Mouse (Mus musculus) liver, embryonic 15.5 days (tissue): ENCODE results near the gene Stap2. TPM values are rescaled to one million over a fixed set of nuclear protein-coding genes. Genes with fewer than 3 reads are reported as not detected.

Experiments
- ATAC-seq: fragments of 200-750 bp; cut with Nextera tagmentation; 2 replicates; pipeline ENCODE4 v1.8.0; 2017; ENCODE audit warnings: moderate number of reproducible peaks, mild to moderate bottlenecking, moderate library complexity; ENCODE audit not compliant: insufficient read depth
- H3K27ac ChIP-seq: fragments of 300-500 bp; sonication (generic); replicated peaks from 2 replicates; pipeline ENCODE4 v1.5.1; 2015; ENCODE audit warnings: mild to moderate bottlenecking, inconsistent platforms
- H3K27me3 ChIP-seq: fragments of 300-500 bp; sonication (generic); 2 replicates; pipeline ENCODE4 v1.6.1; 2015; ENCODE audit warnings: mild to moderate bottlenecking, inconsistent platforms
- H3K36me3 ChIP-seq: fragments of 300-500 bp; sonication (generic); replicated peaks from 2 replicates; pipeline ENCODE4 v1.6.1; 2015; ENCODE audit warnings: moderate library complexity, mild to moderate bottlenecking, inconsistent platforms
- H3K4me1 ChIP-seq: fragments of 300-500 bp; sonication (generic); replicated peaks from 2 replicates; pipeline ENCODE4 v1.6.1; 2015; ENCODE audit warnings: inconsistent platforms
- H3K4me2 ChIP-seq: fragments of 300-500 bp; sonication (generic); 2 replicates; pipeline ENCODE4 v1.6.1; 2015; ENCODE audit warnings: moderate library complexity, mild to moderate bottlenecking, inconsistent platforms
- H3K4me3 ChIP-seq: fragments of 300-500 bp; sonication (generic); replicated peaks from 2 replicates; pipeline ENCODE4 v1.5.1; 2015; ENCODE audit warnings: mild to moderate bottlenecking, inconsistent platforms
- H3K9ac ChIP-seq: fragments of 300-500 bp; sonication (generic); 2 replicates; pipeline ENCODE4 v1.6.1; 2015; ENCODE audit warnings: moderate library complexity, mild to moderate bottlenecking, inconsistent platforms
- H3K9me3 ChIP-seq: fragments of 300-500 bp; sonication (generic); replicated peaks from 2 replicates; pipeline ENCODE4 v1.6.1; 2016; ENCODE audit warnings: inconsistent platforms
- WGBS: fragments of 180-500 bp; shearing (Covaris S2); methylation state at CpG from one replicate; pipeline ENCODE4 v1.1.7; 2015; ENCODE audit warnings: mixed read lengths; ENCODE audit not compliant: insufficient replicate concordance; 5-methylcytosine and 5-hydroxymethylcytosine counted together
- polyA plus RNA-seq: library from polyadenylated mRNA; unstranded; fragments of >200 nt; fragmentation: Nextera tagmentation; extraction: Ambion mirVana; gene quantifications from 2 replicates; pipeline ENCODE4 v1.2.1, GENCODE M21; 2015

Stap2 gene
- polyA plus RNA-seq, 1 experiment from 2014 or later: 3.3 TPM

DNA sequence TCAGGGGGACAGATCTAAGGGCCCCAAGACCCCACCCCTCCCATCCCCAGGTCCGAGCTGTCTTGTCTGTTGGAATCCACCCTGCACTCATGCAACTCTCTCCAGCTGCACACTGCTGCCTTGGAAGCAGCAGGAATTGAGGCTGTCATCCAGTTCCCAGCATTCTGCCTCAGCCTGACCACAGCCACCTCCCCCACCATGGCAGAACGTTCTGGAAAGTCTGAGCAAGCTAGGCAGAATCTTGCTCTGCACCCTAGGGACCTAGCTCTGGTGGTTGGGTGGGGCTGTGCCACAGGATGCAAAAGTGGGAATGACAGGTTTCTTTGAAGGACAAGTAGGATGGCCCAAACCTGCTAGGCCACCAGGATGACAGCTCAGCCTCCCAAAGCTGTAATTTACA is 19.1 kb upstream of the Stap2 start:
- Histone ChIP-seq H3K4me2 (no peak overlapping the region), H3K27ac (no peak overlapping the region), H3K9ac (no peak overlapping the region), H3K27me3 (no peaks in the 10 kb centered on the region), H3K36me3 (peaks cover 43% of the 10 kb centered on the region), H3K4me1 (peaks cover 60% of the 10 kb centered on the region), H3K4me3 (no peak overlapping the region), H3K9me3 (no peaks in the 10 kb centered on the region)
- WGBS: 40% methylated on average over 2 of the region's 2 CpGs
- ATAC-seq: no peak

DNA sequence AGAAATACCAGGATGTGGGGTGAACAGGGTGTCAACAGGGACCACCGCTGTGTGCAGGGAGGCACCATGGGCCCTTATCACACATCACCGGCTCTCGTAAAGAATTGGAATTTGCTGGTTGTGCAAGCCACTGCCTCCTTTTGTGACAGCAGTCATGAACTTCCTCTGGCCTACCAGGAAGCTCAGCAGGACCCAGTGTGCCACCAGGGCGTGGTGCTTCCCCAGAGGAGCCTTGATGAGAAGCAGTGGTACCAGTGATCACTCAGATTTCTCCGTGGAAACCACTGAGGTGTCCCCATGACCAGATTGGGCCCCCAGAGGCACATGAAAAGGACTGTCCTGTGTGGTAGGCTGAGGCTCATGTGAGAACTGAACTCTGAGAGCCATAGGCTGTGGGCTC is 18.0 kb upstream of the Stap2 start:
- no peaks in the 10 kb centered on the region for H3K27me3 ChIP-seq
- no peak overlapping the region for H3K9ac ChIP-seq
- H3K4me2 ChIP-seq: no peak overlapping the region
- H3K4me1 ChIP-seq: peaks cover 56% of the 10 kb centered on the region
- H3K36me3 ChIP-seq: peaks cover 44% of the 10 kb centered on the region
- no peak overlapping the region for H3K4me3 ChIP-seq
- H3K27ac ChIP-seq: no peak overlapping the region; the same call in 1 of the 2 replicates
- no peak for ATAC-seq
- 27% methylated on average over 5 of the region's 5 CpGs for WGBS
- no peaks in the 10 kb centered on the region for H3K9me3 ChIP-seq

DNA sequence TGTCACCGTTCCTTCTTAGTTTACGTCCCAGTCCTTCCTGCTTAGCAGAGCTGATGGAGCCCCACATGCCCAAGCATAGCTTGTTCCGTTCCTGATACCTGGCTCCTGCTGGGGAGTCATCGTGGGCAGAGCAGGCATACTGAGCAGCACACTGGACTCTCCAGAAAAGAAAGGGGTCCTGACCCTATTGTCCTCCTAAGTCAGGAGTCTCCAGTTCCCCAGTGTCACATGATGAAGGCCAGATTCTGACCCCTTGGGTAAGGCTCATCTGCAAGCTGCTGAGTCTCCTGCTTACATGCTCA is 17.6 kb upstream of the Stap2 start:
- 77% methylated on average over 4 of the region's 4 CpGs for WGBS

DNA sequence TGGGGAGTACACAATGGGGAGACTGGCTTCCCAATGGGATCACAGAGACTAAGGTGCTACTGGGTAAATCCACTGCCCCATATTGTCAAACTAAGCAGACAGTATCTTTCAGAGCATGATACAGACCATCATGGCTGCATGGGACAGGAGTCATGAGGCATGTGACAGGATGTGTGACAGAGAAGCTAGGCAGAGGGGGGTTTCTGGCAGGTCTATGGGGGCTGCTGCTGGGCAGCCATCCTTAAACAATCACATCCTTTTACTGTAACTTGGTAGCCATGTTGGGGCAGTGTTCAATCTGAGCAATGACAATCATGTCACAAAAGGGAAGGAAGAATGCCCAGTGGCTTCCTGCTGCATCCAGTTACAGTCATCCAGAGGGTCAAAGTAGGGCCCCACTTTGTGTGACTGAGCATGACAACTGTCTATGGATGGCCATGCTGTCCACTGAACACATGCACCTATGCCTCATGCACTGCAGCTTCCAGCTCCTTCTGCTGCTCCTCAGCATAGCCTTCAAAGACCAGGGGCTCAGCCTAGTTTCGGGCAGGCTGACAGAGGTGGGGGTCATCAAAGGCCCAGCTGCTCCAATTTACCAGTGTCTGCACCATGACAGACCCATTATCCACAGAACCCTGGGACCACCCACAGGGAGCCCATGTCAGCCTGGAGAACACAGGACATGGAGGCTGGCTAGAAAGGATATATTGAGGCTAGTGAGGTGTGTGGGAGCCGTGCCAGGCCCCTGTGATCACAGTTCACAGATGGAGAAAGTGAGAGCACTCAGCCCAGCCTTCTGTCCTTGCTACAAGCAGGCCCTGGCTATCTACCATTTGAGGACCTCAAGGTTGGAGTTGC is 17.0 kb upstream of the Stap2 start:
- Histone ChIP-seq H3K4me1 (peaks cover 51% of the 10 kb centered on the region), H3K4me3 (no peak overlapping the region), H3K9me3 (no peaks in the 10 kb centered on the region), H3K36me3 (peaks cover 51% of the 10 kb centered on the region), H3K27me3 (no peaks in the 10 kb centered on the region), H3K27ac (no peak overlapping the region), H3K4me2 (no peak overlapping the region), H3K9ac (no peak overlapping the region)
- WGBS: 70% methylated on average over 2 of the region's 2 CpGs
- no peak for ATAC-seq

More for the DNA sequence above, 17.6 kb upstream of the Stap2 start:
- Histone ChIP-seq H3K9ac (no peak overlapping the region), H3K4me2 (no peak overlapping the region), H3K27ac (no peak overlapping the region), H3K4me3 (no peak overlapping the region), H3K36me3 (peaks cover 45% of the 10 kb centered on the region), H3K4me1 (peaks cover 55% of the 10 kb centered on the region), H3K27me3 (no peaks in the 10 kb centered on the region), H3K9me3 (no peaks in the 10 kb centered on the region)
- no peak for ATAC-seq

DNA sequence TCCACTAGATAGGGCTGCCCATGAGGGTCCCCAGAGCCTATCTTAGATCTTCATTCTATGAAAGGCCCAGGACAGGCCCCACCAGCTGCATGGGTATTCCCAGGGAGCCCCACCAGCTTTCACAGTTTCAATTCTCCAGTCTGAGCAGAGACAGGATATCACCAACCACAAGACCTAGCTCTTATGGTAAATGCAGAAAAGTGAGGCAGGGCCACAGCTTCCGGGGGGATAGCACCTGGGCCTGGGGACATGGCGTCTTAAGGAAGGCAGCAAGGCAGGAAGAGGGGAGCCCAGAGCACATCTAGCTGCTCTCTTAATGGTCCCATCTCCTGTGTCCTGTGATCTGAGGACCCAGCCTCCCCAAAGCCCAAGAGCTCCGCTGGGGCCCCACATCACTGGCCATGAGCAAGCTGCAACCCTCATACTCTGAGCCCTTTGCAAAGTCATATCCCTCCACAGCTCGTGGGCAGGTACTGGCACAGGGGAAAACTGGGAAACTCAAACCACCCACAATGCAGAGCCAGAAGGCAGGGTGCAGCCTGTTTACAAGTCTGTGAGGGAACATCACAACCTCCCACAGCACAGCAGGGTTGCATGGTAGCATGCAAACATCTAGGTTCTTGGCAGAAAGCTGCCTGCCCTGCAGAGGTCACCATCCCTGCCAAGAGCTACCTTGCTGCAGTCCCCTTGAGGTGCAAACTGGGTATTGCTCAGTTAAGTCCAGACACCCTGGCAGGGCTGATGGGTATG is 16.0 kb upstream of the Stap2 start:
- Histone ChIP-seq H3K4me1 (peaks cover 48% of the 10 kb centered on the region), H3K4me2 (no peak overlapping the region), H3K4me3 (no peak overlapping the region), H3K9me3 (no peaks in the 10 kb centered on the region), H3K9ac (no peak overlapping the region), H3K27me3 (no peaks in the 10 kb centered on the region), H3K27ac (no peak overlapping the region), H3K36me3 (peaks cover 58% of the 10 kb centered on the region)
- 64% methylated on average over 4 of the region's 4 CpGs for WGBS
- ATAC-seq: no peak

DNA sequence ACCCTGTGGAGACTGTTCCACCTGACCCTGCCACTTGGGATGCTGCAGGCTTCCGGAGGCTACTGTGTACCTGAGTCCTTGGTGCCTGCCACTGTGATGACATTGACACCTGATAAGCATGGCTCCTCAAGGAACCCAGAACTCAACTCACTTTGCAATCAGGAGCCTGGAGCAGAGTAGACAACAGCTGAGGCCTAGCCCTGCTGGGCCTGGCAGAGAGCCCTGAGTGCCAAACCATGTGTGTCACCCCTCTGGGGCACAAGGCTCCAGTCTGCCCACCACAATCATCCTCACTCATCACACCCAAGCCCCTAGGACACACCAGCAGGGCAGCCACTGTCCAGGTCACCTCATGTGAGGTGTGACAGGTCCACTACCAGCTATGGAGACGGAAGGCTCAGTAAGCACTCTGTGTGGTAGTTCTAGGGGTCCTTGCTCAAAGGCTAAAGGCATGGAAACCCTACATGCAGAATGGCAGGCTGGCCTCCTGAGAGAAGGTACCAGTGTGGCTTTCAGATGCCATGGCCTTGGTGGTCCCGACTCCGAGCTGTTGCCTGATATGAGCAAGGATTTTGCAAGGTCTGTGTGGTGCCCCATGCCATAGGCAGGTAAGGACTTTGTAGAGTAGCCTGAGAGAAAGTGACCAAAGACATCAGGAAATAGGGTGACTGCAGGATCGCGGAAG is 15.2 kb upstream of the Stap2 start:
- no peaks in the 10 kb centered on the region for H3K27me3 ChIP-seq
- WGBS: 82% methylated on average over 6 of the region's 6 CpGs
- no peaks in the 10 kb centered on the region for H3K9me3 ChIP-seq
- H3K9ac ChIP-seq: no peak overlapping the region
- no peak overlapping the region for H3K27ac ChIP-seq
- peaks cover 42% of the 10 kb centered on the region for H3K4me1 ChIP-seq
- H3K4me3 ChIP-seq: no peak overlapping the region
- no peak overlapping the region for H3K4me2 ChIP-seq
- peaks cover 66% of the 10 kb centered on the region for H3K36me3 ChIP-seq
- no peak for ATAC-seq

DNA sequence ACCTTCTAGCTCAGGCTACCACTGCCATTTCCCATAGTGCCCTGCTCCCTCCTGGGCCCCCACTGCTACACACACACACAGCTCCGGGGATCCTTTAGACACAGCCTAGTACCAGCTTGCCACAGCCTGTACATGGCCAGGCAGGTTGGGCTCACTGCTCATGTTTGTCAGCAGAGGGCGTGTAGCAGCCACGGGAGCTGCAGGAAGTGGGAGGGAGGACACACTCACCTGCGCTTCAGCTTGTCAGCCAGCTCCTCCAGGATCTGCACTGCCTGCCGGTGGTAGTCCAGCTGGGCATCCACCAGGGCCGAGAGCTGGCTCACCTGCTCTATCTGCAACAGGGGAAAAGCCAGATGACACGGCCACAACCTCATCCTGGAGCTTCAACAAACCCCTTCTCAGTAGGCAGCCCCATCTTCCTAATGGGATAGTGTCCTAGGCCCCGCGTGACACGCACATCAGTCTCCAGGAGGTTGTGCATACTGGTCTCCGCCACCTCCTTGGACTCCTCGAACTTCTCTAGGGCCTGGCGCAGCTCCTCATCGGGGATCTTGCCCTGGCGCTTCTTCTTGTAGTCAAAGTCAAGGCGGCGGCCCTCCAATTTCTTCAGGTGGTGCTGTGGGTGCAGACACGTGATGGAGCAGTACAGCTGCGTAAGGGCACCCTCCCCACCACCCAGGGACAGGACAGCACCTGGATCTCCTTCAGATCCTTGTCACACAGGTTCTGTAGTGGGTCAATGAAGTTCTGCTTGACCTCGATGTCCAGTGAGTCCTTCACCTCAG is 13.2 kb upstream of the Stap2 start:
- Histone ChIP-seq H3K27ac (no peak overlapping the region), H3K4me1 (peaks cover 26% of the 10 kb centered on the region), H3K4me3 (no peak overlapping the region), H3K9me3 (no peaks in the 10 kb centered on the region), H3K27me3 (no peaks in the 10 kb centered on the region), H3K9ac (no peak overlapping the region), H3K4me2 (no peak overlapping the region), H3K36me3 (peaks cover 68% of the 10 kb centered on the region)
- 70% methylated on average over 20 of the region's 20 CpGs for WGBS
- ATAC-seq: no peak

DNA sequence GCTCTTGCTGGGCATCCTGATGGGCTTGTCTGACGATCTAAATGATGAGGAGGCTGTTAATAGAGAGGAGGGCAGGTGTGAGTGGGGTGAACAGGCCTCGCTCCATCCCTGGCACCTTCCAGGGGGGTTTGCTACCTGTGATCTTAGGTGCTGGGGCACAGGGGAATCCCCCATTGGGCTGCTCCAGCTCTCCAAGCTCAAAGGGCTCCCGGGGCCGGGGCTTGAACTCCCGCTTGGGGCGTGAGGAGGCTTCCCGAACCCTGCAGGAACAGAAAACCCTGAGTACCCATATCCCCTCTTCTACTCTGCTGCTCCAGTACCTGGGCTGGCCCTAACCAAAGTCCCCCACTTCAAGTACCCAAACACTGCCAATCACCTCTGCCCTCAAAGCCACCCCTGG is 12.5 kb upstream of the Stap2 start:
- H3K27ac ChIP-seq: no peak overlapping the region
- H3K4me3 ChIP-seq: no peak overlapping the region
- no peaks in the 10 kb centered on the region for H3K9me3 ChIP-seq
- 85% methylated on average over 7 of the region's 7 CpGs for WGBS
- H3K27me3 ChIP-seq: no peaks in the 10 kb centered on the region
- ATAC-seq: no peak
- H3K9ac ChIP-seq: no peak overlapping the region
- peaks cover 73% of the 10 kb centered on the region for H3K36me3 ChIP-seq
- H3K4me2 ChIP-seq: no peak overlapping the region
- peaks cover 20% of the 10 kb centered on the region for H3K4me1 ChIP-seq

DNA sequence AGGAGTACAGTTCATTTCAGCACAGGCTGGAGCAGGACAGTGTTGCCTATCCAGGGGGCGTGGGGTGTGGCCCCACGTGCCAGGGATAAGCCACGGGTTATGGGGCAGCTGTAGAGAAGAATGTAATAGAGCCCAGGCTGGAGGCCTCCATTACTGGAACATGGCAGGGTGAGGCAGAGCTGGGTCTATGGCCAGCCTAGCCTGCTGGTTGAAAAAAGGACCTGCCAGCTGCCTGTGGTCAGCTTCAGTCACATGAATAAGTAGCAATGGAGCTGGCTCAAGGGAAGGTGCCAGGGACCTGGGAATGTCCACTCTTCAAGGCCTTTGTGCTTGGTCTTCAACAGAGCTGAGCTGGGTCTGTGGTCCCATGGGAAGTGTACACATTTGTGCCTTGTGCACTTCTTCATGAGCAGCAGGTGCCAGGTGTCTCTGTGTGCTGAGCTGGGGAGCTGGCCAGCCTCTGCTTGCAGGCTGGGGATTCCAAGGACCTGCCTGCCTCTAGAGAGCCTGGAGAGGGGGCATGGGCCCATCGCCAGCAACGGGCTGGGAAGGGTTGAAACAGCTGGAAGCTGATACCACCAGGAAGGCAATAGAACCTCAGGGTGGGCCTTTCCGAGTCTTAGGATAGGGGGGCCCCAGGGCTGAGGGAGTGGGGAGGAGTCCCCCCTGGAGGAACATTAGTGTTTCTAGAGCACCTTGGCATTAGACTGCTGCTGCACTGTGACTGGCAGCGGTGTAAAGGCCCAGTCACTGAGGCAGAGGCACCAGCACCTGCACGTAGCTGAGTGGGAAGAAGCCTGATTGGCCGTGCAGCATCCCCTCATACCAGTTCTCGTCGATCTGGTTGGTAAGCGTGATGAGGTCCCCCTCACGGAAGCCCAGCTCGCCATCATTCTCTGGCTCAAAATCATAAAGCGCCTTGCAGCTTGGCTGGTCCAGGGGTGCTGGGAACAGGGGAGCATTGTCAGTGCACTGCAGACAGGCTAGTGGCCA is 11.7 kb upstream of the Stap2 start:
- Histone ChIP-seq H3K4me2 (no peak overlapping the region), H3K4me1 (peaks cover 12% of the 10 kb centered on the region), H3K4me3 (no peak overlapping the region), H3K9me3 (no peaks in the 10 kb centered on the region), H3K27ac (no peak overlapping the region), H3K36me3 (peaks cover 78% of the 10 kb centered on the region), H3K27me3 (no peaks in the 10 kb centered on the region), H3K9ac (no peak overlapping the region)
- ATAC-seq: no peak
- 83% methylated on average over 15 of the region's 15 CpGs for WGBS

DNA sequence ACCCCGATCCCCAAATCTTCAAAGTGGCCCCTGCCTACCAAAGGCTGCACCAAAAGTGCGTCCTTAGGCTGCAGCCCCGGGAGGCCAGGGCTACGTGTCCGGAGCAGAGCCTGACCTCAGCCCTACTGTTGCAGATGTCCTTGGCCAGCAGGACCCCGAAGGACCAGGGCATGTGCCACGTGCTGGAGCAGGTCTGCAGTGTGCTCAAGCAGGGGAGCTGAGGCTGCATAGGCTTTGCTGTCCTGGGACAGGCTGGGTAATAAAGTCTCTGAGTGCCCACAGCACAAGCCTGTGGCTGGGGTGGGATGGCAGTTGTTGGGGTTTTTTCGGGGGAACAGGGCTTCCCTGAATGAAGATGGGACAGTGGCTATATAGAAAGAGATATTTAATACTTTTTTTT is 11.0 kb upstream of the Stap2 start:
- no peaks in the 10 kb centered on the region for H3K9me3 ChIP-seq
- peaks cover 5% of the 10 kb centered on the region for H3K4me1 ChIP-seq
- H3K27me3 ChIP-seq: no peaks in the 10 kb centered on the region
- ATAC-seq: no peak
- no peak overlapping the region for H3K9ac ChIP-seq
- H3K4me3 ChIP-seq: no peak overlapping the region
- no peak overlapping the region for H3K27ac ChIP-seq
- WGBS: 77% methylated on average over 8 of the region's 8 CpGs
- peaks cover 77% of the 10 kb centered on the region for H3K36me3 ChIP-seq
- H3K4me2 ChIP-seq: no peak overlapping the region
